Mouse (Mus musculus) common myeloid progenitor, adult 5-6 weeks (primary cell): ENCODE data around the gene Upk2. TPM values are rescaled to one million over a fixed set of nuclear protein-coding genes. Genes with fewer than 3 reads are reported as not detected.

Source experiments
- ATAC-seq: replicated peaks from 2 replicates; pipeline ENCODE4 v1.8.0; 2016; ENCODE audit warnings: low read depth, mild to moderate bottlenecking, moderate TSS enrichment, inconsistent platforms; ENCODE audit not compliant: poor library complexity, severe bottlenecking
- total RNA-seq: library from RNA; stranded (forward); fragments of 200-1000, 187-1606 nt; gene quantifications from 2 replicates; pipeline ENCODE4 v1.2.3, GENCODE M21; 2017

Gene Upk2
- total RNA-seq, result not detected in 2 replicates

- ATAC-seq, result no peak
Observed at GRCm38 (mm10) chr9:44454891-44455220, at the start of gene Upk2. Gene Upk2, minus strand, starts transcription at chr9:44454976.

GRCm38 (mm10) chr9:44502006-44502405, 47.2 kb upstream of the Upk2 start:
- peak; percentile 43 for ATAC-seq

GRCm38 (mm10) chr9:44501206-44501879, 46.6 kb upstream of the Upk2 start:
- ATAC-seq, result no peak

- ATAC-seq, result no peak
Observed at GRCm38 (mm10) chr9:44500638-44501175, 45.9 kb upstream of the Upk2 start.

- no peak for ATAC-seq
Observed at GRCm38 (mm10) chr9:44500163-44500533, 45.4 kb upstream of the Upk2 start.

- no peak for ATAC-seq
Observed at GRCm38 (mm10) chr9:44499356-44500162, 44.8 kb upstream of the Upk2 start.

- ATAC-seq, result peak; percentile 31
Observed at GRCm38 (mm10) chr9:44498421-44499355, 43.9 kb upstream of the Upk2 start.

- no peak for ATAC-seq
Observed at GRCm38 (mm10) chr9:44497624-44498377, 43.0 kb upstream of the Upk2 start.

GRCm38 (mm10) chr9:44496803-44497461, 42.2 kb upstream of the Upk2 start:
- no peak for ATAC-seq

- ATAC-seq, result no peak
Observed at GRCm38 (mm10) chr9:44495810-44496344, 41.1 kb upstream of the Upk2 start.

- ATAC-seq, result peak; percentile 34
Observed at GRCm38 (mm10) chr9:44494863-44495809, 40.4 kb upstream of the Upk2 start.

- ATAC-seq, result no peak
Observed at GRCm38 (mm10) chr9:44494261-44494862, 39.6 kb upstream of the Upk2 start.

GRCm38 (mm10) chr9:44492631-44493461, 38.1 kb upstream of the Upk2 start:
- ATAC-seq, result peak; percentile 57

GRCm38 (mm10) chr9:44491351-44491750, 36.6 kb upstream of the Upk2 start:
- ATAC-seq, result no peak

- no peak for ATAC-seq
Observed at GRCm38 (mm10) chr9:44490086-44490967, 35.6 kb upstream of the Upk2 start.
